Mouse (Mus musculus) left cerebral cortex, adult 18-20 months (tissue): Measurements from ENCODE around the gene Sorbs1. TPM values are rescaled to one million over a fixed set of nuclear protein-coding genes. Genes with fewer than 3 reads are reported as not detected.

ENCODE experiments used
- total RNA-seq, 2 experiments: library from RNA; stranded (reverse); gene quantifications; 2 replicates each; pipeline ENCODE4 v1.2.3; 2021

Gene Sorbs1
- total RNA-seq, 2 experiments from 2014 or later, result 144 to 149 TPM

Other genes with a start within 250 kb of the Sorbs1 start
- gene Pdlim1, start 241.9 kb downstream of the Sorbs1 start, total RNA-seq, result 10 to 100 TPM; 22.7 to 25.0 TPM
- gene Aldh18a1, start 74.7 kb upstream of the Sorbs1 start, total RNA-seq, result 10 to 100 TPM; 22.5 to 28.9 TPM
- gene Tctn3, start 98.5 kb upstream of the Sorbs1 start, total RNA-seq, result 10 to 100 TPM; 19.5 to 21.6 TPM
- gene Entpd1, start 98.6 kb upstream of the Sorbs1 start, total RNA-seq, result 10 to 100 TPM; 18.2 to 18.9 TPM
- 1 to 10 TPM in 1 of 2 experiments, not detected in 1; 1.1 TPM for gene Cc2d2b, start 235.0 kb upstream of the Sorbs1 start, total RNA-seq